Mouse (Mus musculus) E14TG2a.4 (cell line): Measurements from ENCODE around the gene Rint1.

Source experiments
- CTCF ChIP-seq: conservative IDR thresholded peaks from 2 replicates; pipeline ENCODE4 v1.5.1; 2014; ENCODE audit warnings: low read length
- NANOG ChIP-seq: IDR thresholded peaks from 2 replicates; pipeline ENCODE4 v1.6.1; 2014; ENCODE audit warnings: borderline replicate concordance, low read length, mixed read lengths
- POU5F1 ChIP-seq: IDR thresholded peaks from 2 replicates; pipeline ENCODE4 v1.6.1; 2014; ENCODE audit warnings: low read length, borderline replicate concordance

DNA sequence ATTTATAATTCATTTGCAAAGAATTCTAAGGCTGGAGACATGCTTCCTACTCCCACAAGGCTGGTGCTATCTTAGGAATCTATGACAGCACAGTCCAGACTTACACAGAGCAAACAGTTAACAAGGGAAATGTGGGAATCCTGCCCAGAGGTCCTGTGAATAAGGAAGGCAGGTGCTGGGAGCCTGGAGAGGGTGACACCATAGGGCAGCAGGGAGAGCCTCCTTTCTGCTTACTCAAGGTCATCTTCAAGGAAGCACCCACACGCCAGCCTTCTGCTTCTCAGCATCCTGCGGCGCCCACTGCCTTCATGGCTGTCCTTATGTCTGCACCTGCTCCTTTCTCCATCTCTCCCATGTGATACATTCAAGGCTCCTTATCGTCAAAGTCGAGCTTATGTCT is 23.0 kb upstream of the Rint1 start:
- no peak for TF ChIP-seq CTCF
- TF ChIP-seq POU5F1, result no peak
- no peak for TF ChIP-seq NANOG
